In the genomic region with DNA sequence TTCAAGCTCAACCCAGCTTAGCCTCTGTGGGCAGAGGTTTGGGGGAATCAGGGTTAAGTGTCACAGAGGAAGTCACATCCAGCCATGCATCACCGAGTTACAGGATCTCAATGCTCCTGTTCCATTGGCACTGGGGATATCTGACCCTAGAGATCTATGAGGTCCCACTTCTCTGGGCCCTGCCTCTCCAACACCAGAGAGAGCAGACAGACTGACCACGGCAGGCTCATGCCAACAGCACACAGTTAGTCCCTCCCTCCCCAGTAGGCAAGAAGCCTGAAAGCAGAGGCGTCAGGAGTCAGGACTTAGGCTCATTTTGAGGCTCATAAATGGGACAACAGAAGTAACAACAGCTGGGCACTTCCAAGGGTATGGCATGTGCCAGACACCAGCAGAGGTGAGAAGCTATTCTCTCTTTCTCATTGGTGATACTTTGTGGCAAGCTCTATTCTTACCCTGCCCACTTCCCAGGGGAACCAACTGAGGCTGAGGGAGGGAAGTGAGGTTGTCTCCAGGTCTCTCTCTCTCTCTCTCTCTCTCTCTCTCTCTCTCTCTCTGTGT, we compare ENCODE assay signal across 8 mouse cellular contexts. TPM values are rescaled to one million over a fixed set of nuclear protein-coding genes. Genes with fewer than 3 reads are reported as not detected.
DNase-seq lines count a peak whose midpoint lies in the region; ATAC-seq and TF ChIP-seq lines count a peak whose summit lies in the region.

No protein-coding gene starts in this region.

- no peak for TF ChIP-seq EP300 in lung, postnatal 0 days (IDR thresholded peaks at IDR 0.05)

- 0 out of 2 replicates have a peak, but pooled peaks have one; percentile 2 for ATAC-seq in cerebellum, adult (ENCODE audit: insufficient number of reproducible peaks, low FRiP score, low TSS enrichment)
- 0 out of 2 replicates have a peak, but pooled peaks have one; percentile 2 for ATAC-seq in lung, postnatal 0 days

- peaks cover 62% of the 10 kb centered on the region for H3K4me1 ChIP-seq in lung, postnatal 0 days (ENCODE audit: insufficient read depth, low read depth, low read length)
- peaks cover 66% of the 10 kb centered on the region for H3K4me1 ChIP-seq in limb, embryonic 10.5 days

- TF ChIP-seq CTCF in lung, postnatal 0 days (IDR thresholded peaks at IDR 0.05): no peak

- H3K27ac ChIP-seq in lung, postnatal 0 days (ENCODE audit: low read length): peak overlapping the region; percentile 93
- 0 out of 2 replicates have a peak overlapping the region, but pooled peaks have one; percentile 39 for H3K27ac ChIP-seq in limb, embryonic 10.5 days

- H3K27me3 ChIP-seq in lung, postnatal 0 days (replicated peaks; ENCODE audit: insufficient read depth, low read length): no peaks in the 10 kb centered on the region
- no peaks in the 10 kb centered on the region for H3K27me3 ChIP-seq in limb, embryonic 10.5 days (ENCODE audit: low read depth, poor library complexity, severe bottlenecking)
- no peaks in the 10 kb centered on the region for H3K27me3 ChIP-seq in splenic B cell, adult 2 months (ENCODE audit: control insufficient read depth, insufficient read depth, low read length, poor library complexity, severe bottlenecking)

- no peaks in the 10 kb centered on the region for H3K36me3 ChIP-seq in lung, postnatal 0 days (ENCODE audit: insufficient read depth, low read length)
- H3K36me3 ChIP-seq in limb, embryonic 10.5 days: peaks cover 77% of the 10 kb centered on the region
- no peaks in the 10 kb centered on the region for H3K36me3 ChIP-seq in splenic B cell, adult 2 months (ENCODE audit: control insufficient read depth, insufficient read depth, low read length, poor library complexity, severe bottlenecking)

- peak overlapping the region; percentile 30 for H3K4me2 ChIP-seq in lung, postnatal 0 days (replicated peaks; ENCODE audit: low read depth, low read length)

- H3K9me3 ChIP-seq in lung, postnatal 0 days (ENCODE audit: low read length): no peaks in the 10 kb centered on the region
- H3K9me3 ChIP-seq in limb, embryonic 10.5 days (replicated peaks): no peaks in the 10 kb centered on the region

- no peak overlapping the region for H3K4me3 ChIP-seq in lung, postnatal 0 days (ENCODE audit: low read depth, low read length)
- H3K4me3 ChIP-seq in limb, embryonic 10.5 days: no peak overlapping the region

- DNase-seq in cerebellum, adult 8-10 months: no peak
- peak; percentile 40 for DNase-seq in lung, postnatal 0 days (ENCODE audit: low spot score)
- DNase-seq in lung, postnatal 4 days: no peak
- no peak for DNase-seq in limb, embryonic 10.5 days (ENCODE audit: low spot score)
- DNase-seq in splenic B cell, adult 2 months (ENCODE audit: low read depth, low spot score): peak; percentile 12
- DNase-seq in T-cell, adult 2 months (ENCODE audit: low spot score): no peak
- no peak for DNase-seq in embryo, embryonic 9.5 days (ENCODE audit: extremely low spot score)

- WGBS in lung, postnatal 0 days: 5% methylated on average over 3 of the region's 3 CpGs
- 53% methylated on average over 3 of the region's 3 CpGs for WGBS in limb, embryonic 10.5 days

- peak overlapping the region; percentile 41 for H3K9ac ChIP-seq in lung, postnatal 0 days (replicated peaks; ENCODE audit: low read depth)

RNA-seq across cellular contexts. Expression of gene Soga1, which starts 9.2 kb away (rescaled TPM):
- 2.5 and 3.1 TPM in 2 replicates for polyA plus RNA-seq in lung, postnatal 0 days (2015; fragmentation: Nextera tagmentation; extraction: Ambion mirVana)
- polyA plus RNA-seq in limb, embryonic 10.5 days (2016; fragmentation: Nextera tagmentation; extraction: Ambion mirVana): 5.3 and 5.7 TPM in 2 replicates

RNA-seq across cellular contexts. Expression of gene Tldc2, which starts 17.0 kb away (rescaled TPM):
- not detected in 2 replicates for polyA plus RNA-seq in lung, postnatal 0 days (2015; fragmentation: Nextera tagmentation; extraction: Ambion mirVana)
- not detected in 2 replicates for polyA plus RNA-seq in limb, embryonic 10.5 days (2016; fragmentation: Nextera tagmentation; extraction: Ambion mirVana)

Comparison
In these comparisons a context has a peak if more than half of its experiments do, and no peak if none do; other contexts are left out.
1. DNase-seq: peak in lung, postnatal 0 days (single experiment) and splenic B cell, adult 2 months (single experiment); none in cerebellum, adult 8-10 months (single experiment), lung, postnatal 4 days (0 of 2), limb, embryonic 10.5 days (single experiment), T-cell, adult 2 months (single experiment) and embryo, embryonic 9.5 days (single experiment).